21 mouse cellular contexts compared by ENCODE assay signal in the genomic region with DNA sequence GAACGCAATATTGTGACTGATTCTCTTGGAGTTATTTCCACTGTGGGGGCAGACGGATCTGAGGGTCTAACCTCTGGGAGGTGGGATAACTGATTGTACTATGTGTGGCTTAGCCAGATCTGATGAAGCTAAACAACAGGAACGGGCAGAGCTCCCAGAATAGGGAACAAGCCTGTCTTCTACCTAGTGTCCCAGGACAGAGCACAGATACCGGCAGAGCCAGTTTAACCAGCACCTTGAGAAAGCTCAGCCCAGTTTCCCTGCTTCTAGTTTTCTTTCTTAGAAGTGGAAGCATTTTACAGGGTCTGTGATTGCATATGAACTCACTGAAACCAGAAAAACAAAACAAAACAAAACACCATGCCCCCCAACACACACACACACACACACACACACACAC. TPM values are rescaled to one million over a fixed set of nuclear protein-coding genes. Genes with fewer than 3 reads are reported as not detected.
DNase-seq lines count a peak whose midpoint lies in the region; ATAC-seq and TF ChIP-seq lines count a peak whose summit lies in the region.
"Had no signal": no experiment of that assay in that cellular context is flagged by ENCODE, and none has a peak within 500 bp of the region (broad histone marks: within the 10 kb centered on the region; RNA-seq: fewer than 3 reads in every experiment).

No protein-coding gene starts in this region.

- DNase-seq in lung, adult 18-20 months, result peak; percentile 28 to 52
- no peak for DNase-seq in lung, adult 2 months
- peak; percentile 88 for DNase-seq in fat pad, adult 2 months (ENCODE audit: extremely low read depth, low read depth, low spot score)
- DNase-seq in cerebellum, postnatal 36 days, result no peak
- DNase-seq: adrenal gland, postnatal 14 days; cerebellum, adult 18-20 months; cerebellum, adult 9-11 months; embryo, embryonic 11 days; gastrocnemius, postnatal 10 days; heart, adult 18-20 months had no signal

- no peak for ATAC-seq in embryonic facial prominence, embryonic 13.5 days (ENCODE audit: insufficient number of reproducible peaks, insufficient read depth, low FRiP score, low TSS enrichment, low read depth)
- no peak for ATAC-seq in stomach, embryonic 16.5 days (ENCODE audit: insufficient read depth, low FRiP score)
- ATAC-seq in cerebellum, adult (ENCODE audit: insufficient number of reproducible peaks, low FRiP score, low TSS enrichment), result no peak
- ATAC-seq: activated CD4-positive, CD25-positive, alpha-beta regulatory T cell, adult 4 months; forebrain, embryonic 15.5 days; Patski had no signal

- H3K4me3 ChIP-seq in lung, adult 2 months (replicated peaks; ENCODE audit: extremely low read depth, low read depth, low read length), result no peak overlapping the region
- no peak overlapping the region for H3K4me3 ChIP-seq in embryonic facial prominence, embryonic 13.5 days
- H3K4me3 ChIP-seq in stomach, embryonic 16.5 days (replicated peaks; ENCODE audit: low read length), result no peak overlapping the region
- H3K4me3 ChIP-seq: embryonic facial prominence, embryonic 12.5 days; erythroblast, embryonic 14.5 days; forebrain, embryonic 15.5 days; heart, embryonic 12.5 days; hindbrain, embryonic 10.5 days had no signal

- no peak overlapping the region for H3K9ac ChIP-seq in embryonic facial prominence, embryonic 13.5 days
- H3K9ac ChIP-seq in stomach, embryonic 16.5 days (ENCODE audit: low read length), result no peak overlapping the region; the same call in 1 of the 2 replicates
- H3K9ac ChIP-seq: embryonic facial prominence, embryonic 12.5 days; forebrain, embryonic 15.5 days; heart, embryonic 12.5 days; hindbrain, embryonic 14.5 days had no signal

- 67% methylated on average over 4 of the region's 4 CpGs for WGBS in lung, adult 2 months
- WGBS in embryonic facial prominence, embryonic 13.5 days, result 65% methylated on average over 4 of the region's 4 CpGs
- WGBS in stomach, embryonic 16.5 days, result 45% methylated on average over 4 of the region's 4 CpGs

- no peaks in the 10 kb centered on the region for H3K27me3 ChIP-seq in embryonic facial prominence, embryonic 13.5 days
- H3K27me3 ChIP-seq in stomach, embryonic 16.5 days (ENCODE audit: control insufficient read depth, insufficient read depth, low read length), result no peaks in the 10 kb centered on the region
- H3K27me3 ChIP-seq: embryonic facial prominence, embryonic 12.5 days; forebrain, embryonic 15.5 days; heart, embryonic 12.5 days; Patski had no signal

- no peak overlapping the region for H3K4me2 ChIP-seq in embryonic facial prominence, embryonic 13.5 days
- H3K4me2 ChIP-seq in stomach, embryonic 16.5 days (ENCODE audit: low read depth, low read length), result no peak overlapping the region
- H3K4me2 ChIP-seq: embryonic facial prominence, embryonic 12.5 days; forebrain, embryonic 15.5 days; heart, embryonic 12.5 days; hindbrain, embryonic 14.5 days had no signal

- TF ChIP-seq CTCF in lung, adult 2 months (IDR thresholded peaks at IDR 0.05; ENCODE audit: insufficient read depth, low read length), result no peak

- no peaks in the 10 kb centered on the region for H3K9me3 ChIP-seq in embryonic facial prominence, embryonic 13.5 days
- H3K9me3 ChIP-seq in stomach, embryonic 16.5 days (replicated peaks; ENCODE audit: control insufficient read depth, low read length), result no peaks in the 10 kb centered on the region
- H3K9me3 ChIP-seq: embryonic facial prominence, embryonic 12.5 days; forebrain, embryonic 15.5 days; heart, embryonic 12.5 days; hindbrain, embryonic 10.5 days had no signal

- H3K4me1 ChIP-seq in lung, adult 2 months (ENCODE audit: control insufficient read depth, insufficient read depth, low read length), result peaks cover 15% of the 10 kb centered on the region
- H3K4me1 ChIP-seq in embryonic facial prominence, embryonic 13.5 days, result peaks cover 46% of the 10 kb centered on the region
- H3K4me1 ChIP-seq in stomach, embryonic 16.5 days (ENCODE audit: control insufficient read depth, insufficient read depth, low read length), result peaks cover 43% of the 10 kb centered on the region

- peak overlapping the region; percentile 55; the same call in 1 of the 2 replicates for H3K27ac ChIP-seq in embryonic facial prominence, embryonic 13.5 days
- peak overlapping the region; percentile 80 for H3K27ac ChIP-seq in stomach, embryonic 16.5 days (ENCODE audit: low read length)
- H3K27ac ChIP-seq: embryonic facial prominence, embryonic 12.5 days; forebrain, embryonic 15.5 days; hindbrain, embryonic 10.5 days; hindbrain, embryonic 14.5 days had no signal

- no peak for TF ChIP-seq POLR2A in lung, adult 2 months (IDR thresholded peaks at IDR 0.05; ENCODE audit: borderline replicate concordance, extremely low read depth, low read depth, low read length)

- H3K36me3 ChIP-seq in embryonic facial prominence, embryonic 13.5 days, result no peaks in the 10 kb centered on the region
- H3K36me3 ChIP-seq in stomach, embryonic 16.5 days (ENCODE audit: control insufficient read depth, insufficient read depth, low read length), result no peaks in the 10 kb centered on the region
- H3K36me3 ChIP-seq: embryonic facial prominence, embryonic 12.5 days; forebrain, embryonic 15.5 days; heart, embryonic 12.5 days; hindbrain, embryonic 10.5 days had no signal

RNA-seq across cellular contexts. Expression of gene Fos, which starts 13.9 kb away (rescaled TPM):
- 37.8 and 55.0 TPM in 2 replicates for polyA plus RNA-seq in lung, adult 2 months (2012; rRNA removed)
- 5.2 and 7.3 TPM in 2 replicates for polyA plus RNA-seq in embryonic facial prominence, embryonic 13.5 days (2015; fragmentation: Nextera tagmentation; extraction: Ambion mirVana)
- 16.1 and 21.1 TPM in 2 replicates for polyA plus RNA-seq in stomach, embryonic 16.5 days (2015; fragmentation: Nextera tagmentation; extraction: Ambion mirVana)

Comparison
In these comparisons a context has a peak if more than half of its experiments do, and no peak if none do; other contexts are left out.
1. DNase-seq: peak in lung, adult 18-20 months (2 of 2) and fat pad, adult 2 months (single experiment); none in lung, adult 2 months (single experiment) and cerebellum, postnatal 36 days (0 of 2).